Mouse (Mus musculus): ENCODE results near the gene Tpi1. TPM values are rescaled to one million over a fixed set of nuclear protein-coding genes. Genes with fewer than 3 reads are reported as not detected.
"Not testable (repeated sequence)": the region's sequence is repeated elsewhere in the genome, so short reads cannot be mapped to it uniquely, and the experiment has no call there.

The Tpi1 gene
- polyA plus RNA-seq, 1 experiment from 2014 or later: 721 TPM

DNA sequence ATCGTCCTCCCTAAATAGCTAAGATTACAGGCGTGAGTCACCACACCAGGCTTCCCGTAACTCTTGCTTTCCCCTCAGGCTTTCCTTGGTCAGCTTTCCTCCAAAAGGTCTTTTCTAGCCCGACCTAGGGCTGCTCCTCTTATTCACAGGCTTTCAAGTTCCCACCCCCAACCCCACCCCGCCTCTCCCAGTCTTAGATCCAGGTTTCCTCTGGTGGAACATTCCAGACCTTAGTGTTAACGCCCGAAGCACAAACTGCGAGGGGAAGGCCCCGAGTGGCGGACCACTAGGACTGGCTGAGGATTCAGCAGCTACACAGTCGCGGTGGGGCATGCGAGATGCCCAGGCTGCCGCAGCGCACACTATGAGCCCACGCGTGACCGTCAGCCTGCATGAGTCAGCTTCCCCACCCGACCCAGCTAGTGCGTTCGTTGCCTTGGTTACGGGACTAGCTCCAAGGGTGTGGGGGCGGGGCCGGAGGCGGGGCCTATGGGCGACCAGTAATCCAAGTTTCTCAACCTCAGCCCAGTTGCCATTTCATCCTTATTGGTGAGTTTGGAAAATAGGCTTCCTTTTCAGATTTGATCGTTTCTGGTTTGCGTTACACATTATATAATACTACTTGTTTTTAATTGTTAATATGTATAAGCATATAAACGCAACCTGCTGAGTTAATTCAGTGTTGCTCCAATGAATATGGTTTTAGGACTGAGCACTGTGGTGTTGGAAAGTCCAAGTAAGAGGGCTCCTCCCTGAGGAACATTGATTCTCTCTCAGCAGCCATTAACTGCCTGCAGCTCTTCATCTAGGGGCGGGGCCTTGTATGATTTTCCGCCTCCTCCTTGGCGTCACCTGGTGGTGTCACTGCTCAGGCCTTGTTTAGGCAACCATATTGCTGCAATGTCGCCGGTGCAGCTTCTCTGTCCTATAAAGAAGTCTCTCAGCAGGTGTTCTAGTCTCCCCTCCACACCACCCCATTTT, 8.5 kb downstream of the Tpi1 start:
- peak overlapping the region; percentile 48 for H3K9ac ChIP-seq (replicated peaks; ENCODE audit: low read length)
- ATAC-seq (replicated peaks; ENCODE audit: insufficient number of reproducible peaks, low FRiP score, low TSS enrichment, low read depth) (peak; percentile 53), DNase-seq (ENCODE audit: low spot score) (peak; percentile 96)
- no peaks in the 10 kb centered on the region for H3K36me3 ChIP-seq (replicated peaks; ENCODE audit: control insufficient read depth, insufficient read depth, low read depth, low read length)
- H3K27me3 ChIP-seq (ENCODE audit: control insufficient read depth, insufficient read depth, low read length): no peaks in the 10 kb centered on the region
- peak overlapping the region; percentile 67 for H3K4me2 ChIP-seq (ENCODE audit: low read depth, low read length)
- WGBS: 3% methylated on average over 34 of the region's 34 CpGs
- H3K9me3 ChIP-seq (replicated peaks; ENCODE audit: control insufficient read depth, low read length): no peaks in the 10 kb centered on the region
- peak overlapping the region; percentile 85 for H3K27ac ChIP-seq (replicated peaks; ENCODE audit: low read depth, low read length)
- H3K4me3 ChIP-seq (ENCODE audit: low read depth, low read length): peak overlapping the region; percentile 38
- H3K4me1 ChIP-seq (ENCODE audit: control insufficient read depth, insufficient read depth, low read length): no peaks in the 10 kb centered on the region; the same call in 1 of the 2 replicates

DNA sequence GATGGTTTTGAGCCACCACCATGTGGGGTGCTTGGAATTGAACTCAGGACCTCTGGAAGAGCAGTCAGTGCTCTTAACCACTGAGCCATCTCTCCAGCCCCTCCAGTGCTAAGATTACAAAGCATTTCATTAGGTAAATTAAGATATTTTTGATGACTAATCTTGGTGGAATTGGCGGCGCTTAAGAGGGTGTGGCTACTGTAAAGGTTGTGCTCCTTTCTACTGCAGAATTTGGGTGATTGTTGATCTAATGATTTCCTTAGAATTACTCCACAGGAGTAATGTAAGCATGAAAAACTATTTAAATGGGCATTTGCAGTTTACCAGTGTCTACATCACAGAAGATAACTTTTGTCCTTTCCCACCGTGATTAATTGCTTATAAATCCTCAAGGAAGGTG, 9.8 kb downstream of the Tpi1 start:
- no peaks in the 10 kb centered on the region for H3K27me3 ChIP-seq (ENCODE audit: control insufficient read depth, insufficient read depth, low read length)
- no peak overlapping the region for H3K4me2 ChIP-seq (ENCODE audit: low read depth, low read length)
- whole genome bisulfite sequencing: 91% methylated on average over 3 of the region's 3 CpGs
- H3K9me3 ChIP-seq (replicated peaks; ENCODE audit: control insufficient read depth, low read length): no peaks in the 10 kb centered on the region
- H3K36me3 ChIP-seq (replicated peaks; ENCODE audit: control insufficient read depth, insufficient read depth, low read depth, low read length): no peaks in the 10 kb centered on the region
- H3K27ac ChIP-seq (replicated peaks; ENCODE audit: low read depth, low read length): no peak overlapping the region
- DNase-seq (ENCODE audit: low spot score) (no peak), ATAC-seq (replicated peaks; ENCODE audit: insufficient number of reproducible peaks, low FRiP score, low TSS enrichment, low read depth) (no peak)
- H3K4me1 ChIP-seq (ENCODE audit: control insufficient read depth, insufficient read depth, low read length): no peaks in the 10 kb centered on the region; the same call in 1 of the 2 replicates
- no peak overlapping the region for H3K9ac ChIP-seq (replicated peaks; ENCODE audit: low read length)
- H3K4me3 ChIP-seq (ENCODE audit: low read depth, low read length): no peak overlapping the region

DNA sequence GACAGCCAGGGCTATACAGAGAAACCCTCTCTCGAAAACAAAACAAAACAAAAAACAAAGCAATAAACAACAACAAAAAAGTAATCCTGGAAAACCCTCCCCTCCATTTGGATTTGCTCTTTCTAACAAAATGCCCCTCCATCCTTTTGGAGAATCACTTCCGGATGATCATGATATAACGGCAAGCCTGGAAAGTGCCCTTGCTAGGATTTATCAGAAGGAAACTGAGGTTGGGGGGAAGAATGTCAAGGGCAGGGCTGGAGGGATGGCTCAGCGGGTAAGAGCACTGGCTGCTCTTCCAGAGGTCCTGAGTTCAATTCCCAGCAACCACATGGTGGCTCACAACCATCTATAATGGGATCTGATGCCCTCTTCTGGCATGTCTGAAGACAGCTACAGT, 10.4 kb downstream of the Tpi1 start:
- H3K9ac ChIP-seq (replicated peaks; ENCODE audit: low read length); H3K27ac ChIP-seq (replicated peaks; ENCODE audit: low read depth, low read length); H3K9me3 ChIP-seq (replicated peaks; ENCODE audit: control insufficient read depth, low read length); H3K4me2 ChIP-seq (ENCODE audit: low read depth, low read length); H3K4me1 ChIP-seq (ENCODE audit: control insufficient read depth, insufficient read depth, low read length); ATAC-seq (replicated peaks; ENCODE audit: insufficient number of reproducible peaks, low FRiP score, low TSS enrichment, low read depth); H3K36me3 ChIP-seq (replicated peaks; ENCODE audit: control insufficient read depth, insufficient read depth, low read depth, low read length); DNase-seq (ENCODE audit: low spot score); H3K4me3 ChIP-seq (ENCODE audit: low read depth, low read length); H3K27me3 ChIP-seq (ENCODE audit: control insufficient read depth, insufficient read depth, low read length): not testable (repeated sequence)
- WGBS: 94% methylated on average over 4 of the region's 4 CpGs

DNA sequence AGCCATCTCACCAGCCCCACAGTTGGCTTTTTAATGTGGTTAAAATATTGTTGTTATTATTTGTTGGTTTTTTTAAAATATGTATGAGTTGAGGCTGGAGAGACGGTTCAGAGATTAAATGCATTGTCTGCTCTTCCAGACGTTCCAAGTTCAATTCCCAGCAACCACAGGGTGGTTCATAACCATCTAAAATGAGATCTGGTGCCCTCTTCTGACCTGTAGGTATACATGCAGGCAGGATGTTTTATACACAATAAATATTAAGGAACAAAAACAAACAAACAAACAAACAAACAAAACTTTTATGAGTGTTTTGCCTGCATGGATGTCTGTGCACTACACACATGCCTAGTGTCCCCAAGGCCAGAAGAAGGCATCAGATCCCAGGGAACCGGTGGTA, 11.0 kb downstream of the Tpi1 start:
- H3K27me3 ChIP-seq (ENCODE audit: control insufficient read depth, insufficient read depth, low read length): no peaks in the 10 kb centered on the region
- H3K27ac ChIP-seq (replicated peaks; ENCODE audit: low read depth, low read length): no peak overlapping the region
- H3K4me2 ChIP-seq (ENCODE audit: low read depth, low read length): no peak overlapping the region
- 63% methylated on average over 3 of the region's 3 CpGs for WGBS
- no peak overlapping the region for H3K9ac ChIP-seq (replicated peaks; ENCODE audit: low read length)
- H3K4me1 ChIP-seq (ENCODE audit: control insufficient read depth, insufficient read depth, low read length): no peaks in the 10 kb centered on the region; the same call in 1 of the 2 replicates
- H3K36me3 ChIP-seq (replicated peaks; ENCODE audit: control insufficient read depth, insufficient read depth, low read depth, low read length): no peaks in the 10 kb centered on the region
- ATAC-seq (replicated peaks; ENCODE audit: insufficient number of reproducible peaks, low FRiP score, low TSS enrichment, low read depth) (no peak), DNase-seq (ENCODE audit: low spot score) (no peak)
- no peaks in the 10 kb centered on the region for H3K9me3 ChIP-seq (replicated peaks; ENCODE audit: control insufficient read depth, low read length)
- H3K4me3 ChIP-seq (ENCODE audit: low read depth, low read length): no peak overlapping the region

DNA sequence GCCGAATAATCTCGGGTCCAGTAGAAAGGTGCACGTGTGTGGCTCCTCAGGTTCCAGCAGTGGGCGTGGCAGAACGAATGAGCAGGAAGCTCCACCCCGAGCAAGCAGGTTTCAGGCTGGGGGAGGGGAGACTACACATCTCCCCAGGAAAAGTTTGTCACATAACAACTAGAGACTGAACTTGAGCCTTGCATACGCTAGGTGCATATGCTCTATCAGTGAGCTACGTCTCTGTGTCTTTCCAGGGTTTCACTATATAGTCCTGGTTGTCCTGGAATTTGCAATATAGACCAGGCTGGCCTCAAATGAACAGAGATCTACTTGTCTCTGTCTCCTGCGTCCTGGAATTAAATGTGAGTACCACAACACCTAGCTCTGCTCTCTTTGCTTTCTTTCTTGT, 11.7 kb downstream of the Tpi1 start:
- peak; percentile 44 for DNase-seq (ENCODE audit: low spot score)
- not testable (repeated sequence) for H3K4me2 ChIP-seq (ENCODE audit: low read depth, low read length); H3K27ac ChIP-seq (replicated peaks; ENCODE audit: low read depth, low read length)

GRCm38 (mm10) chr6:124796200-124796599, 17.9 kb downstream of the Tpi1 start:
- Histone ChIP-seq H3K4me1 (ENCODE audit: control insufficient read depth, insufficient read depth, low read length) (no peaks in the 10 kb centered on the region), H3K4me2 (ENCODE audit: low read depth, low read length) (no peak overlapping the region), H3K27me3 (ENCODE audit: control insufficient read depth, insufficient read depth, low read length) (no peaks in the 10 kb centered on the region), H3K36me3 (replicated peaks; ENCODE audit: control insufficient read depth, insufficient read depth, low read depth, low read length) (no peaks in the 10 kb centered on the region), H3K4me3 (ENCODE audit: low read depth, low read length) (no peak overlapping the region), H3K9me3 (replicated peaks; ENCODE audit: control insufficient read depth, low read length) (no peaks in the 10 kb centered on the region), H3K27ac (replicated peaks; ENCODE audit: low read depth, low read length) (no peak overlapping the region), H3K9ac (replicated peaks; ENCODE audit: low read length) (no peak overlapping the region)
- no peak for ATAC-seq (replicated peaks; ENCODE audit: insufficient number of reproducible peaks, low FRiP score, low TSS enrichment, low read depth)
- 78% methylated on average over 2 of the region's 2 CpGs for WGBS
- DNase-seq (ENCODE audit: low spot score): no peak

More for the DNA sequence above, 11.7 kb downstream of the Tpi1 start:
- H3K4me3 ChIP-seq (ENCODE audit: low read depth, low read length); H3K9ac ChIP-seq (replicated peaks; ENCODE audit: low read length); H3K27me3 ChIP-seq (ENCODE audit: control insufficient read depth, insufficient read depth, low read length); H3K4me1 ChIP-seq (ENCODE audit: control insufficient read depth, insufficient read depth, low read length); H3K36me3 ChIP-seq (replicated peaks; ENCODE audit: control insufficient read depth, insufficient read depth, low read depth, low read length); H3K9me3 ChIP-seq (replicated peaks; ENCODE audit: control insufficient read depth, low read length): not testable (repeated sequence)
- peak; percentile 41; the same call in 1 of the 2 replicates for ATAC-seq (replicated peaks; ENCODE audit: insufficient number of reproducible peaks, low FRiP score, low TSS enrichment, low read depth)
- WGBS: 8% methylated on average over 5 of the region's 9 CpGs

DNA sequence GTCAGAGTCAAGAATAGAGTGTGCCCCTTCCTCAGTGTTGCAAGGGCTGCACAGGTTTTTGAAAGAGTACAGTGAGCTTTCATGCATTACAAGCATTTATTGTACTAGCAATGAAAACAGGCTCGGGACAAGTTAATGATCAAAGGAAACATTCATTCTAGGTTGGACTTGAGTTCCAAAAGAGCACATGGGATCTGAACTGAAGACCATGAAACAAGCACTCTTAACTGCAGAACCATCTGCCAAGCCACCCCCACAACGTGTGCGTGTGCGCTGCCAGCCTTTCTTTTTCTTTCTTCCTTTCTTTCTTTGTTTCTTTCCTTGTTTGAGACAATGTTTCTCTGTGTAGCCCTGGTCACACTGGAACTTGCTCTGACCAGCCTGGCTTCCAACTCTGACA, 18.3 kb downstream of the Tpi1 start:
- Histone ChIP-seq H3K9ac (replicated peaks; ENCODE audit: low read length) (no peak overlapping the region), H3K27me3 (ENCODE audit: control insufficient read depth, insufficient read depth, low read length) (no peaks in the 10 kb centered on the region)
- WGBS: 82% methylated on average over 4 of the region's 4 CpGs

DNA sequence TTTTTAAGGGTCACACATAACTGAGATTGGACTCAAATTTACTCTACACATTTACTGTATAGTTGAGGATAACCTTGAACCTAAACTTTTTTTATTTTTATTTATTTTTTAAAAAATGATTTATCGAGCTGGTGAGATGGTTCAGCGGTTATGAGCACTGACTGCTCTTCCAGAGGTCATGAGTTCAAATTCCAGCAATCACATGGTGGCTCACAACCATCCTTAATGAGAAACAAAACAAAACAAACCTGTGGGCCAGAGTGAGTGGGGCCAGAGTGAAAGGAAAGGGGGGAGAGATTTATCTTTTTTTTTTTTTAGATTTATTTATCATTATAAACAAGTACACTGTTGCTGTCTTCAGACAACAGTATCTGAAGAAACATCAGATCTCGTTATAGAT, 22.2 kb downstream of the Tpi1 start:
- H3K9ac ChIP-seq (replicated peaks; ENCODE audit: low read length): no peak overlapping the region
- H3K4me2 ChIP-seq (ENCODE audit: low read depth, low read length): no peak overlapping the region
- 81% methylated on average over 3 of the region's 3 CpGs for WGBS
- H3K4me1 ChIP-seq (ENCODE audit: control insufficient read depth, insufficient read depth, low read length): no peaks in the 10 kb centered on the region
- no peak for ATAC-seq (replicated peaks; ENCODE audit: insufficient number of reproducible peaks, low FRiP score, low TSS enrichment, low read depth)
- no peak overlapping the region for H3K4me3 ChIP-seq (ENCODE audit: low read depth, low read length)
- H3K36me3 ChIP-seq (replicated peaks; ENCODE audit: control insufficient read depth, insufficient read depth, low read depth, low read length): no peaks in the 10 kb centered on the region
- no peaks in the 10 kb centered on the region for H3K27me3 ChIP-seq (ENCODE audit: control insufficient read depth, insufficient read depth, low read length)
- H3K27ac ChIP-seq (replicated peaks; ENCODE audit: low read depth, low read length): no peak overlapping the region
- no peak for DNase-seq (ENCODE audit: low spot score)
- H3K9me3 ChIP-seq (replicated peaks; ENCODE audit: control insufficient read depth, low read length): no peaks in the 10 kb centered on the region

More for the DNA sequence above, 18.3 kb downstream of the Tpi1 start:
- DNase-seq (ENCODE audit: low spot score) (no peak), ATAC-seq (replicated peaks; ENCODE audit: insufficient number of reproducible peaks, low FRiP score, low TSS enrichment, low read depth) (no peak)
- Histone ChIP-seq H3K27ac (replicated peaks; ENCODE audit: low read depth, low read length) (no peak overlapping the region), H3K4me1 (ENCODE audit: control insufficient read depth, insufficient read depth, low read length) (no peaks in the 10 kb centered on the region), H3K4me2 (ENCODE audit: low read depth, low read length) (no peak overlapping the region), H3K4me3 (ENCODE audit: low read depth, low read length) (no peak overlapping the region), H3K36me3 (replicated peaks; ENCODE audit: control insufficient read depth, insufficient read depth, low read depth, low read length) (no peaks in the 10 kb centered on the region), H3K9me3 (replicated peaks; ENCODE audit: control insufficient read depth, low read length) (no peaks in the 10 kb centered on the region)

Measured in embryonic facial prominence, embryonic 11.5 days (tissue).